Mouse (Mus musculus) liver, embryonic 14.5 days (tissue): ENCODE measurements at regions not wholly inside any gene's neighbourhood (a gene's known extent, or its start where the extent isn't known, plus 50 kb on each side); places are given as distances from the start of the nearest gene placed in this dataset.

ENCODE experiments used
- CTCF ChIP-seq: IDR thresholded peaks from 2 replicates; pipeline ENCODE4 v1.5.1; 2016; ENCODE audit warnings: antibody characterized with exemption, low read depth, control low read depth
- EP300 ChIP-seq: IDR thresholded peaks from 2 replicates; pipeline ENCODE4 v1.6.1; 2016; ENCODE audit warnings: antibody characterized with exemption, low read depth

- TF ChIP-seq EP300: no peak
- no peak for TF ChIP-seq CTCF
Measured at GRCm38 (mm10) chr16:53108726-53109125, 654.9 kb upstream of the Alcam start.
